Mouse (Mus musculus) heart, embryonic 10.5 days (tissue): ENCODE measurements around the gene Art3. TPM values are rescaled to one million over a fixed set of nuclear protein-coding genes. Genes with fewer than 3 reads are reported as not detected.

Source experiments
- DNase-seq: peaks from one replicate; pipeline ENCODE4 v3.0.0-alpha.2; 2017; ENCODE audit warnings: low spot score
- H3K27ac ChIP-seq: fragments of 300-500 bp; sonication (generic); 2 replicates; pipeline ENCODE4 v1.5.1; 2016; ENCODE audit warnings: mild to moderate bottlenecking
- H3K27me3 ChIP-seq: fragments of 300-500 bp; sonication (generic); 2 replicates; pipeline ENCODE4 v1.6.1; 2016; ENCODE audit warnings: mild to moderate bottlenecking; ENCODE audit not compliant: poor library complexity, insufficient read depth, severe bottlenecking
- H3K36me3 ChIP-seq: fragments of 300-500 bp; sonication (generic); 2 replicates; pipeline ENCODE4 v1.6.1; 2016; ENCODE audit warnings: mild to moderate bottlenecking, moderate library complexity
- H3K4me1 ChIP-seq: fragments of 300-500 bp; sonication (generic); 2 replicates; pipeline ENCODE4 v1.6.1; 2016; ENCODE audit warnings: mild to moderate bottlenecking
- H3K4me3 ChIP-seq: fragments of 300-500 bp; sonication (generic); 2 replicates; pipeline ENCODE4 v1.5.1; 2016; ENCODE audit warnings: mild to moderate bottlenecking, moderate library complexity
- H3K9me3 ChIP-seq: fragments of 300-500 bp; sonication (generic); 2 replicates; pipeline ENCODE4 v1.6.1; 2016; ENCODE audit warnings: mild to moderate bottlenecking, moderate library complexity
- WGBS: fragments of 180-500 bp; shearing (Covaris S2); methylation state at CpG from one replicate; pipeline ENCODE4 v1.1.7; 2016; 5-methylcytosine and 5-hydroxymethylcytosine counted together
- polyA plus RNA-seq: library from polyadenylated mRNA; unstranded; fragments of >200 nt; fragmentation: Nextera tagmentation; extraction: Ambion mirVana; gene quantifications from 2 replicates; pipeline ENCODE4 v1.2.1, GENCODE M21; 2016

Art3 gene
- polyA plus RNA-seq, 1 experiment from 2014 or later = 19.8 TPM

DNA sequence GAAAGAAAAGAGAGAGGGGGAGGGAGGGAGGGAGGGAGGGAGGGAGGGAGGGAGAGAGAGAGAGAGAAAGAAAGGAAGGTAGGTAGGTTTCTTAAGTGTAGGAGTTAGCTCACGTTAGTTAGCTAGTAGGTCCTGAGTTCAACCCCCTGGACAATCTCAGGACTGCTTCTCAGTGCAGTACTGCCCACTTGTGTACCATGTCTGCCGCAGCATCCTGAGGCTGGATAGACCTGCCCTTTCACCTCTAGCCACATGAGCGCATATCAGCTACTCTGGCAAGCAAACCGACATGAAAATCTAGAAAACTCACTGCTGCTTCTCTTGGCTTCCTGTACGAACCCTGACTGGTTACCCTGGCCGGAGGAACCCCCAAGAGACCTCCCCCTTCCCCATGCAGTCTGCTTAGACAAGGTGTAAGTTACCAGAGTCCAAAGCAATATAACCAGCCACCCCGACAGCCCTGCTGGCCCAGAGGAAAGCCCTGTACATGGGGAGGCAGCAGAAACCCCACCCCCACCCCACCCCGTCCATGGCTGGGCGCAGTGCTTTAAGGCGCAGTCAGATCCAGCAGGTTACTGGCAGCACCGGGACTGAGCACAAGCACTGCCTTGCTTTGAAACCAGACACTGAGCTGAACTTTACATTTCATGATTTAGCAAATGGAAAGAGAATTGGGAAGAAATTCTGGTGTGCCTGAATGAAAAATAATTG lies 81.8 kb downstream of the Art3 start:
- H3K27ac ChIP-seq = no peak overlapping the region
- 82% methylated on average over 11 of the region's 11 CpGs for WGBS
- peak; percentile 67 for DNase-seq

GRCm38 (mm10) chr5:92413982-92414375 lies 82.4 kb downstream of the Art3 start:
- Histone ChIP-seq H3K27ac (no peak overlapping the region), H3K27me3 (no peaks in the 10 kb centered on the region), H3K4me1 (peaks cover 4% of the 10 kb centered on the region; the same call in 1 of the 2 replicates), H3K4me3 (no peak overlapping the region), H3K36me3 (peaks cover 49% of the 10 kb centered on the region), H3K9me3 (no peaks in the 10 kb centered on the region)
- 82% methylated on average over 8 of the region's 8 CpGs for WGBS
- DNase-seq = peak; percentile 65

More for the DNA sequence above, 81.8 kb downstream of the Art3 start:
- H3K9me3 ChIP-seq = no peaks in the 10 kb centered on the region
- H3K27me3 ChIP-seq = no peaks in the 10 kb centered on the region
- H3K4me1 ChIP-seq = peaks cover 4% of the 10 kb centered on the region; the same call in 1 of the 2 replicates
- H3K4me3 ChIP-seq = no peak overlapping the region
- H3K36me3 ChIP-seq = peaks cover 44% of the 10 kb centered on the region

- Histone ChIP-seq H3K4me1 (no peaks in the 10 kb centered on the region), H3K4me3 (no peak overlapping the region), H3K36me3 (peaks cover 98% of the 10 kb centered on the region), H3K9me3 (no peaks in the 10 kb centered on the region), H3K27me3 (no peaks in the 10 kb centered on the region), H3K27ac (no peak overlapping the region)
- WGBS = 95% methylated on average over 11 of the region's 11 CpGs
- peak; percentile 66 for DNase-seq
Observed at GRCm38 (mm10) chr5:92424126-92424525, 92.5 kb downstream of the Art3 start.

DNA sequence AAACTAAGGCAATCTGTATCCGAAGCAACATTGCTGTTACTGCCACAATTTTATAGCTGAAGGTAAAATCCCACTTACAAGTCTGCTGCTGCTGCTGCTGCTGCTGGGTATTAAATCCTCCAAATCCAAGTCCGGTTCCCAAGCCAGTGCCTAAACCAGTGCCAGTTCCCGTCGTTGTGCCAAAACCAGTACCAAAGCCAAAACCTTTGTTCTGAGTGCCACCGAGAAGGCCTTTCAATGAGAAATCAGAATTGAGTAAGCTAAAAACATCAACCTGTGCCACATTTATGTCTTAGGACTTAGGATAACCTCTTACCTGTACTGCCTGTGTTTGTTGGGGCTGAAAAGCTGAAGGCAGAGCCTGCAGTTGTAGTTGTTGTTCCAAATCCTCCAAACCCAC lies 99.1 kb downstream of the Art3 start:
- peaks cover 11% of the 10 kb centered on the region; the same call in 1 of the 2 replicates for H3K4me1 ChIP-seq
- WGBS = 90% methylated on average over 5 of the region's 5 CpGs
- H3K36me3 ChIP-seq = peaks cover 44% of the 10 kb centered on the region

GRCm38 (mm10) chr5:92431611-92432010 lies 100.0 kb downstream of the Art3 start:
- no peak overlapping the region for H3K4me3 ChIP-seq
- peaks cover 35% of the 10 kb centered on the region for H3K36me3 ChIP-seq
- DNase-seq = no peak
- no peaks in the 10 kb centered on the region for H3K9me3 ChIP-seq
- peaks cover 11% of the 10 kb centered on the region; the same call in 1 of the 2 replicates for H3K4me1 ChIP-seq
- H3K27ac ChIP-seq = no peak overlapping the region
- 92% methylated on average over 7 of the region's 7 CpGs for WGBS
- H3K27me3 ChIP-seq = no peaks in the 10 kb centered on the region

More for the DNA sequence above, 99.1 kb downstream of the Art3 start:
- H3K27me3 ChIP-seq = no peaks in the 10 kb centered on the region
- no peak for DNase-seq
- no peaks in the 10 kb centered on the region for H3K9me3 ChIP-seq
- H3K27ac ChIP-seq = no peak overlapping the region
- no peak overlapping the region for H3K4me3 ChIP-seq

DNA sequence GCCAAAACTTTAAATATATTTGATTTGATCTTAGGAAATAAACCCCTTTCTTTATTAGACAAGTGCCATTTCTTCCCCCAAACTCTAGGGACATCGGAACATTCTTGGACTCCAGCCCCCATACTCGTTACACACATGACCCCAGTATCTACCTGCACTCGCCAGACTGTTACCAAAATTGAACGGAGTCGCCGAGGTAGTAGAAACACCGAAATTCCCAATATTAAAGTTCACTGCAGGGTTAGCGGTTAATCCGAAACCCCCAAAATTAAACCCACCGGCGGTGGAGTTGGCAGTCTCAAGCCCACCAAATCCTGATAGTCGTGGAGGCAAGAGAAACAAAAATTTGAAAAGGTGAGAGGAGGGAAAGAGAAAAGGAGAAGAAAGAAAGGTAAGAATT lies 102.4 kb downstream of the Art3 start:
- H3K9me3 ChIP-seq = no peaks in the 10 kb centered on the region
- no peak for DNase-seq
- 1% methylated on average over 12 of the region's 12 CpGs for WGBS

DNA sequence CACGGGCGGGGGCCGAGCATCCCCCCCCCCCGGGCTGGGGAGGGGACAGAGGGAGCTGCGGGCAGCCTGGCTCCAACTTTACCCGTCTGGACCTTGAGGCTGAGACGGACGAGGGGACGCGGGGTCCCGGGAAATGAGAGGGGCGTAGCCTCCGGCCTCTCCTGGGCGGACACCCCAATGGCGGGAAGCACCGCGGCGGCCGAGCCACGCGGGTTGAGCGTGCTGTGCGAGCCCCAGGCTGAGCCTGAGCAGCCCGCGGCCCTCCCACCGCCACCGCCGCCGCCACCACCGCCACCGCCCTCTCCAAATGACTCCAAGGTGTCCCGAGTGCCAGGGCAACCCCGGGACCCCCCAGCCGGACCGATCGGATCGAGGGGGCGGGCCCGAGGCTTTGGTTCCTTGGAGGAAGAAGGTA lies 103.0 kb downstream of the Art3 start:
- no peaks in the 10 kb centered on the region for H3K27me3 ChIP-seq
- peak; percentile 82 for DNase-seq
- H3K36me3 ChIP-seq = peaks cover 7% of the 10 kb centered on the region
- peak overlapping the region; percentile 98 for H3K4me3 ChIP-seq
- H3K27ac ChIP-seq = peak overlapping the region; percentile 99
- WGBS = under 1% methylated on average over 39 of the region's 39 CpGs
- peaks cover 11% of the 10 kb centered on the region; the same call in 1 of the 2 replicates for H3K4me1 ChIP-seq
- H3K9me3 ChIP-seq = no peaks in the 10 kb centered on the region

More for the DNA sequence above, 102.4 kb downstream of the Art3 start:
- peak overlapping the region; percentile 99 for H3K27ac ChIP-seq
- peak overlapping the region; percentile 98 for H3K4me3 ChIP-seq
- H3K4me1 ChIP-seq = peaks cover 11% of the 10 kb centered on the region; the same call in 1 of the 2 replicates
- no peaks in the 10 kb centered on the region for H3K27me3 ChIP-seq
- peaks cover 10% of the 10 kb centered on the region for H3K36me3 ChIP-seq

DNA sequence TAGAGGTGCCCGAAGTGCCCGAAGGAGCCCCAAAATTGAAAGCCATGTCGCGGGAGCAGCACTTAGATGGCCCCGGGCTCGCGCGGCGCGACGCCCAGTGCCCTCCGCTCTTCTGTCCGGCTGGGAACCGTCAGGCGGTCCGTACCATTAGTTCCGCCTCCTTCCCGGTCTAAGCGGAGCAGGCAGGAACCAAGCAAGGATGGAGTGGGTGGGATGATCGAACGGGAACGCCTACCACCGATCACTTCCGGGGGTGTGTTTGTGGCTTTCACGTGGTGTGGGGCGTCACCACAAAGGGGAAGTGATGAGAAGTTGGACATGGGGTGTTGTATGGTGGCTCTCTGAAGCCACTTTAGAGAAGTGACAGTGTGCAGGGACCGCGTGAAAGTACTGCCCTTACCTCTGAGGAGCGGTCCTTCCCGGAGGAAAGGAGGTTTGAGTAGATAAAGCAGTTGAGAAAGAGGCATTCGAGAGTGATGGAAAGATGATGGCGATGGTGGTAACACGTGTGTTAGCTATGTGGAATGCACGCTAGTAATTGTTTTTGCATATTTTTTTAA lies 103.5 kb downstream of the Art3 start, which contains the start of gene Nup54:
Nup54 (minus strand) TSS at position 195 of the 560 bp plus-strand sequence.
- Histone ChIP-seq H3K27me3 (no peaks in the 10 kb centered on the region), H3K4me1 (peaks cover 11% of the 10 kb centered on the region; the same call in 1 of the 2 replicates), H3K36me3 (peaks cover 7% of the 10 kb centered on the region), H3K27ac (peak within 1 kb of the TSS; percentile 99), H3K9me3 (no peaks in the 10 kb centered on the region), H3K4me3 (peak within 1 kb of the TSS; percentile 98)
- WGBS = under 1% methylated on average over 34 of the region's 34 CpGs
- peak; percentile 98 for DNase-seq

GRCm38 (mm10) chr5:92438540-92438939 lies 106.9 kb downstream of the Art3 start:
- no peak overlapping the region for H3K4me3 ChIP-seq

DNA sequence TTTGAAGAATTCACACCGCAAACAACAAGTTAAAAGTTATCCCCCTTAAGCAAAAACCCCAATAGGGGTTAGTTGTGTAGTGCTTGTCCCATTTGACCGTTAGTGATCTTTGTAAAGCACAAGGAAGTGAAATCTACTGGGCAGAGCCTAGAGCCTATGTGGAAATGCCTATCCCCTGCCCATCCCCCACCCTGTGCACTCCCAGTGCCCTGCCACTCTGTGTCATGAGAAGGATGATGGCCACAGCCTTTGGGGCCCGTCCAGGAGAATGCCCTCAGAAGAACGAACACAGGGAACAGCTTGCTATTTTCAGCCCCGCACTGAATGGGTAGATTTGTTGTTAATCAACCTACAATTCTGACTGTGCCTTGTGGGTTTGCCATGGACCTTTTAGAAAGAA lies 109.9 kb downstream of the Art3 start:
- Histone ChIP-seq H3K4me3 (0 out of 2 replicates have a peak overlapping the region, but pooled peaks have one; percentile 12), H3K36me3 (peaks cover 17% of the 10 kb centered on the region), H3K4me1 (peaks cover 21% of the 10 kb centered on the region), H3K9me3 (no peaks in the 10 kb centered on the region), H3K27me3 (no peaks in the 10 kb centered on the region), H3K27ac (peak overlapping the region; percentile 64)
- DNase-seq = no peak
- 53% methylated on average over 5 of the region's 5 CpGs for WGBS

More at GRCm38 (mm10) chr5:92438540-92438939, 106.9 kb downstream of the Art3 start:
- Histone ChIP-seq H3K27me3 (no peaks in the 10 kb centered on the region), H3K9me3 (no peaks in the 10 kb centered on the region), H3K36me3 (no peaks in the 10 kb centered on the region), H3K4me1 (peaks cover 24% of the 10 kb centered on the region), H3K27ac (no peak overlapping the region)
- no peak for DNase-seq
- 78% methylated on average over 8 of the region's 8 CpGs for WGBS

DNA sequence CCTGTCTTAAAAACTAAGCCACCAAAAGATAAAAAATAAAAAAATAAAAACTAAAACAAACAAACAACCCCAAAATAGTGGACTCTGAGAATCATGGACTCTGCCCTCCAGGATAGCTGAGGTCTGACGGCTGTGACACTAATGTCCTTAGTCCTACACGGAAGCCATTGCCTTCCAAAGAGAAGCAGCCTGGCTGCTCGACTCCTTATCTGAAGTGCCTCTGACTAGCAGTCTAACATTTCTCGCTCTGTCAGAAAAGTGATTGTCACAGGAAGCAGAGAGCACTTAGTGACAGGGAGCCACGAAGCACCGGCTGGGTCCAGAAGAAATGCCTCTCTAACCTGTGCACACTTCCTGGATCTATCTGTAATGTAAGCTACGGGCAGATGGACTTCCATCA lies 111.3 kb downstream of the Art3 start:
- no peaks in the 10 kb centered on the region for H3K27me3 ChIP-seq
- peaks cover 24% of the 10 kb centered on the region for H3K4me1 ChIP-seq
- peaks cover 32% of the 10 kb centered on the region for H3K36me3 ChIP-seq
- no peak for DNase-seq
- H3K9me3 ChIP-seq = no peaks in the 10 kb centered on the region
- no peak overlapping the region for H3K4me3 ChIP-seq
- peak overlapping the region; percentile 70 for H3K27ac ChIP-seq
- WGBS = 19% methylated on average over 7 of the region's 7 CpGs

- Histone ChIP-seq H3K27ac (0 out of 2 replicates have a peak overlapping the region, but pooled peaks have one; percentile 10), H3K27me3 (no peaks in the 10 kb centered on the region), H3K4me3 (no peak overlapping the region), H3K9me3 (no peaks in the 10 kb centered on the region), H3K4me1 (peaks cover 42% of the 10 kb centered on the region), H3K36me3 (peaks cover 44% of the 10 kb centered on the region)
- 71% methylated on average over 2 of the region's 2 CpGs for WGBS
- peak; percentile 67 for DNase-seq
Observed at GRCm38 (mm10) chr5:92445016-92445415, 113.4 kb downstream of the Art3 start.

- no peak overlapping the region for H3K4me3 ChIP-seq
- no peaks in the 10 kb centered on the region for H3K27me3 ChIP-seq
- H3K36me3 ChIP-seq = peaks cover 60% of the 10 kb centered on the region
Observed at GRCm38 (mm10) chr5:92446736-92447135, 115.1 kb downstream of the Art3 start.

More at GRCm38 (mm10) chr5:92446736-92447135, 115.1 kb downstream of the Art3 start:
- Histone ChIP-seq H3K9me3 (no peaks in the 10 kb centered on the region), H3K27ac (no peak overlapping the region), H3K4me1 (peaks cover 34% of the 10 kb centered on the region)
- DNase-seq = peak; percentile 55
- WGBS = 89% methylated on average over 5 of the region's 5 CpGs
